Mouse (Mus musculus) heart, embryonic 14.5 days (tissue): ENCODE results near the gene Znhit2. TPM values are rescaled to one million over a fixed set of nuclear protein-coding genes. Genes with fewer than 3 reads are reported as not detected.
"Not testable (repeated sequence)": the region's sequence is repeated elsewhere in the genome, so short reads cannot be mapped to it uniquely, and the experiment has no call there.

Source experiments
- ATAC-seq: fragments of 200-750 bp; cut with Nextera tagmentation; 2 replicates; pipeline ENCODE4 v1.8.0; 2017; ENCODE audit warnings: low read depth, moderate TSS enrichment; ENCODE audit not compliant: insufficient number of reproducible peaks, insufficient read depth, low FRiP score
- H3K27ac ChIP-seq, 2 experiments: fragments of 200-500 bp in 1 of 2; fragments of 300-500 bp in 1 of 2; sonication (generic) in 1 of 2; replicated peaks in 1 of 2; 2 replicates each; pipeline ENCODE4 v1.5.1; 2012 to 2014; ENCODE audit warnings: low read depth in 2 of 2, low read length in 2 of 2, control low read depth in 1 of 2, mild to moderate bottlenecking in 1 of 2, mixed read lengths in 1 of 2; ENCODE audit not compliant: control insufficient read depth in 1 of 2, insufficient read depth in 1 of 2
- H3K27me3 ChIP-seq: fragments of 300-500 bp; sonication (generic); 2 replicates; pipeline ENCODE4 v1.6.1; 2014; ENCODE audit warnings: mild to moderate bottlenecking, low read length, control low read depth; ENCODE audit not compliant: control insufficient read depth, insufficient read depth
- H3K36me3 ChIP-seq: fragments of 300-500 bp; sonication (generic); 2 replicates; pipeline ENCODE4 v1.6.1; 2014; ENCODE audit warnings: mild to moderate bottlenecking, control low read depth, low read length, mixed read lengths; ENCODE audit not compliant: control insufficient read depth, insufficient read depth
- H3K4me1 ChIP-seq, 2 experiments: fragments of 200-500 bp in 1 of 2; fragments of 300-500 bp in 1 of 2; sonication (generic) in 1 of 2; 2 replicates each; pipeline ENCODE4 v1.6.1; 2012 to 2014; ENCODE audit warnings: low read length in 2 of 2, control low read depth in 1 of 2, mixed read lengths in 1 of 2; ENCODE audit not compliant: control insufficient read depth in 2 of 2, insufficient read depth in 2 of 2
- H3K4me2 ChIP-seq: fragments of 300-500 bp; sonication (generic); 2 replicates; pipeline ENCODE4 v1.6.1; 2014; ENCODE audit warnings: mild to moderate bottlenecking, low read length
- H3K4me3 ChIP-seq, 2 experiments: fragments of 200-500 bp in 1 of 2; fragments of 300-500 bp in 1 of 2; sonication (generic) in 1 of 2; 2 replicates each; pipeline ENCODE4 v1.5.1; 2012 to 2014; ENCODE audit warnings: low read length in 2 of 2, mild to moderate bottlenecking in 2 of 2, control low read depth in 1 of 2, low read depth in 1 of 2, moderate library complexity in 1 of 2; ENCODE audit not compliant: control insufficient read depth in 1 of 2, insufficient read depth in 1 of 2
- H3K9ac ChIP-seq: fragments of 300-500 bp; sonication (generic); 2 replicates; pipeline ENCODE4 v1.6.1; 2014; ENCODE audit warnings: mild to moderate bottlenecking, low read length
- H3K9me3 ChIP-seq: fragments of 300-500 bp; sonication (generic); 2 replicates; pipeline ENCODE4 v1.6.1; 2016; ENCODE audit warnings: low read length, control low read depth; ENCODE audit not compliant: control insufficient read depth
- WGBS: fragments of 180-500 bp; shearing (Covaris S2); extraction: QIAGEN DNeasy Blood & Tissue Kit; methylation state at CpG from one replicate; pipeline ENCODE4 v1.1.7; 2014; 5-methylcytosine and 5-hydroxymethylcytosine counted together
- polyA plus RNA-seq: library from polyadenylated mRNA; unstranded; fragments of >200 nt; fragmentation: Nextera tagmentation; extraction: Ambion mirVana; gene quantifications from 2 replicates; pipeline ENCODE4 v1.2.1, GENCODE M21; 2014

The Znhit2 gene
- polyA plus RNA-seq, 1 experiment from 2014 or later = 25.6 TPM

DNA sequence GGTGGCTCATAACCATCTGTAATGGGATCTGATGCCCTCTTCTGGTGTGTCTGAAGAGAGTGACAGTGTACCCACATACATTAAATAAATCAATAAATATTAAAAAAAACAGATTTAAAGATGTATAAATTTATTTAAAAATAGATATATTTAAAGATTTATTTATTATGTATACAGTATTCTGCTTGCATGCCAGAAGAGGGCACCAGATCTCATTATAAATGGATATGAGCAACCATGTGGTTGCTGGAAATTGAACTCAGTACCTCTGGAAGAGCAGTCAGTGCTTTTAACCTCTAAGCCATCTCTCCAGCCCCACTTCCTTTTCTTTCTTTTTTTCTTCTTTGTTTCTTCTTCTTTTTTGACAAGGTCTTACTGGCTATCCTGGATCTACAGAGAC is 21.0 kb upstream of the Znhit2 start:
- H3K27me3 ChIP-seq = no peaks in the 10 kb centered on the region
- no peak overlapping the region for H3K4me2 ChIP-seq
- H3K27ac ChIP-seq = no peak overlapping the region
- no peak overlapping the region for H3K4me3 ChIP-seq
- H3K9me3 ChIP-seq = no peaks in the 10 kb centered on the region
- no peaks in the 10 kb centered on the region for H3K36me3 ChIP-seq
- H3K4me1 ChIP-seq = peaks cover under 1% of the 10 kb centered on the region in 2 experiments; a peak in 1 of 4 replicates
- no peak overlapping the region for H3K9ac ChIP-seq
- no peak for ATAC-seq

DNA sequence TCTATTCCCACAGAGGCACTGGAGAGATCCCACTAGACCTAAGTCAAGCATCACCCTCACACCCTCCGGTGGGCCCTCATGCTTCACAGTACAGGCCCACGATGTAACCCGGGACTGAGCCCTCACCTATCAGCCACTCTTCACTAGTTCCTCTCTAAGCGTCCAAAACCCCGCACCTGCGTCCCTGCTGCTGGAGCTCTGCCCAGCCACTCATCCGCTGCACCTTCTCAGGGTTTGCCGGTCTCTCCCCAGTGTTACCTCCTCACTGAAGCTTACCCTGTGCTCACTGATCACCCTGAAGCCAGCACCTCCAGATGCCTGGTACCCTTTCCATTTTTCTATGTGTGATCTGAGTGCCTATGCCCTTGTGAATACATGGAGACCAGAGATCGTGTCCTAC is 18.7 kb upstream of the Znhit2 start:
- Histone ChIP-seq H3K4me3 (no peak overlapping the region), H3K4me2 (no peak overlapping the region), H3K36me3 (no peaks in the 10 kb centered on the region), H3K27me3 (no peaks in the 10 kb centered on the region), H3K27ac (no peak overlapping the region), H3K4me1 (peaks cover 2 to 9% of the 10 kb centered on the region in 2 experiments; a peak in 3 of 4 replicates), H3K9ac (no peak overlapping the region), H3K9me3 (no peaks in the 10 kb centered on the region)
- no peak for ATAC-seq
- WGBS = 76% methylated on average over 9 of the region's 9 CpGs

DNA sequence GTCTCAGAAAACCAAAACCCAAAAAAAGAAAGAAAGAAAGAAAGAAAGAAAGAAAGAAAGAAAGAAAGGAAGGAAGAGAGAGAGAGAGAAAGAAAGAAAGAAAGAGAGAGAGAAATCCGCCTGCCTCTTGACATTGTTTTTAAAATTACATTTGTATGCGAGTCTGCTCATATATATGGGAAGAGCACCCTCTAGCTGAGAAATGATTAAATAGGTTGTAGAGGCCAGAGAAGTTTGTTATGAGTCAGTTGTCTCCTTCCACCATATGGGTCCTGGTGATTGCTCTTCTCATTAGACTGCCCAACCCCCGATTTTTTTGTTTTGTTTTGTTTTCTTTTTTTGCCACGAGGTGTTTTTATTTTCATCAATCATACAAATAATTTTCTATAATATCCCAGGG is 16.9 kb upstream of the Znhit2 start:
- Histone ChIP-seq H3K4me1 (peaks cover 6 to 19% of the 10 kb centered on the region in 2 experiments; a peak in 3 of 4 replicates), H3K36me3 (peaks cover 11% of the 10 kb centered on the region)
- not testable (repeated sequence) for H3K9ac ChIP-seq, H3K27ac ChIP-seq, H3K9me3 ChIP-seq, H3K4me3 ChIP-seq, H3K27me3 ChIP-seq, ATAC-seq, H3K4me2 ChIP-seq
- 53% methylated on average over 4 of the region's 4 CpGs for WGBS

DNA sequence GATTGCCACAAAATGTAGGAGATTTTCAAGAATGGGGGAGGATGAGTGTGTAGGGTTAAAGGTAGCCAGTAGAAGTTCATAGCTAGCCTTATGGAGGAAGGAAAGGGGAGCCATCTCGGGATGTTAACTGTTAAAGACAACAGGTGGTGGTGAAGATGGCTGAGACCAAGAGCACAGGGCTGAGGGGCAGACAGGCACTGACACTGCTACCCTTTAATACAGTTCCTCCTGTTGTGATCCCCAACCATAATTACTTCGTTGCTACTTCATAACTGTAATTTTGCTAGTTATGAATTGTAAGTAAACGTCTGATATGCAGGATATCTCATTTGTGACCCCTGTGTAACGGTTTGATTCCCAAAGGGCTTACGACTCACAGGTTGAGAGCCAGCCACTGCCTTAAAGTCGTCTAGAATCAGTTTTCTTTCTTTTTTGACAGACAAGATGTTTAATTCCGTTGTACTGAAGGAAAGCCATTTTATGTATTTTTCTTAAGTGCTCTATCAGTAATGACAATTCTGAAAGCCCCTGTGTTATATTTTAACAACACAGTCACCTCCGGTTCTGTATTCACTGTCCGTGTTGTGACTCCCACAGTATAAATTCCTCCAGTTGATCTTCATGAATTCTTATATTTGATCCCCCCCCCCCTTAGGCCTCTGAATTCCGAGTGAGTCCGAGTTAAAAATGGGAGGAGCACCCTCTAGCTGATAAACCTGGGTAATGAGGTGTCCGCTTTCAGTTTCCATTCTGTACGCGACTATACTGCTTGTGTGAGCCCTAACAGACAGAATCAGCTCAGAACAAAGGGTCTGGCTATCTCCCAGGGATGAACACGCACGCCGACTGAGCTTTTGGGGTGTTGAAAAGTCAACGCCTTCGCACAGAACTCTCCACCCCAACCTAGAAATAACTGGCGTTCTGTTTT is 15.4 kb upstream of the Znhit2 start:
- peaks cover 26% of the 10 kb centered on the region for H3K36me3 ChIP-seq
- H3K9me3 ChIP-seq = no peaks in the 10 kb centered on the region
- WGBS = 14% methylated on average over 20 of the region's 20 CpGs
- peak overlapping the region; percentile 89 for H3K4me2 ChIP-seq
- peaks cover 6 to 19% of the 10 kb centered on the region in 2 experiments; a peak in 3 of 4 replicates for H3K4me1 ChIP-seq
- ATAC-seq = peak; percentile 25; the same call in 1 of the 2 replicates
- peak overlapping the region; percentile 91 for H3K9ac ChIP-seq
- H3K27ac ChIP-seq = peak overlapping the region; percentile 89 to 99
- H3K27me3 ChIP-seq = no peaks in the 10 kb centered on the region
- peak overlapping the region; percentile 88 to 90 for H3K4me3 ChIP-seq

DNA sequence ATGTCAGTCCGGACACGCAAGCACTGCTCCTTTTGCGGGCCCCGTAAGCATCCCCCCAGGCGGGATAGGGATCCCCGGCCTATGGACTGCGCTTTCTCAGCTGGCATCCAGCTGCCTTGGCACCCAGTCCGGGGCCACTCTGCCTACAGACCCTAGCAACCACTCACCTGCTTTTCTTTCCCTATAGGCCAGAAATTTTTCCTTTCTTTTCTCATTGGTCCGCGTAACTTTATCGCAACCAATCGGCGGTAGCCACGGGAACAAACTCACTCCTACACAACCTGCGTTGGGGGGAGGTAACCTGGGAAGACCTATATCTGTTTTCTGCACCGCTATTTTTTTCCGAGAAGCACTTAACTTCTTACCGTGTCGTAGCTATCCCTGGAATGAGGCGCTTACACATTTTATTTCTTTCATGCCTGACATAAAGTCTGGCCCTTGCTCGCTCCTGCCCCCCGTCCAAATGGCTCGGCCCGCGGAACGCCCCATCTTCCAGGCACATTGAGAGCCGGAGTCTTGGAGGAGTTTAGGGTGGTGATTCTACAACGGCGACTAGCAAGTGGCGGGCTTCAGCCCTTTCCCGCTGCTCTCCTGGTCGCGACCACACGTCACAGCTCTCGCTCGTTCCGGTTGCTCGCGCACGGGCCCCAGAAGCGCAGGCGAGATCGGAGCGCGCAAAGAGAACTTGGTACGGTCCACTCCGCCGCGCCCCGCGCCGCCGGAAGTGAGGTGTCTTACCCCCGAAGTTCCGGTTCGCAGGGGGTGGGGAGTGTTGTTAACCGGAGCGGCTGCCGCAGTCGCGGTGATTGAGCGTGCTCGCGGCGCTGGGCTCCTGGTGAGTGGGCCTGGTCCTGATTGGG is 14.5 kb upstream of the Znhit2 start, which contains the start of gene Syvn1:
Syvn1 (plus strand) TSS at position 283 of the 860 bp plus-strand sequence.
- no peaks in the 10 kb centered on the region for H3K27me3 ChIP-seq
- peak within 1 kb of the TSS; percentile 91 for H3K9ac ChIP-seq
- under 1% methylated on average over 65 of the region's 65 CpGs for WGBS
- H3K27ac ChIP-seq = peak within 1 kb of the TSS; percentile 99
- H3K9me3 ChIP-seq = no peaks in the 10 kb centered on the region
- ATAC-seq = peak; percentile 82
- peak within 1 kb of the TSS; percentile 88 to 90 for H3K4me3 ChIP-seq
- H3K4me1 ChIP-seq = peaks cover 6 to 19% of the 10 kb centered on the region in 2 experiments; a peak in 3 of 4 replicates
- peaks cover 35% of the 10 kb centered on the region for H3K36me3 ChIP-seq
- peak within 1 kb of the TSS; percentile 89 for H3K4me2 ChIP-seq

DNA sequence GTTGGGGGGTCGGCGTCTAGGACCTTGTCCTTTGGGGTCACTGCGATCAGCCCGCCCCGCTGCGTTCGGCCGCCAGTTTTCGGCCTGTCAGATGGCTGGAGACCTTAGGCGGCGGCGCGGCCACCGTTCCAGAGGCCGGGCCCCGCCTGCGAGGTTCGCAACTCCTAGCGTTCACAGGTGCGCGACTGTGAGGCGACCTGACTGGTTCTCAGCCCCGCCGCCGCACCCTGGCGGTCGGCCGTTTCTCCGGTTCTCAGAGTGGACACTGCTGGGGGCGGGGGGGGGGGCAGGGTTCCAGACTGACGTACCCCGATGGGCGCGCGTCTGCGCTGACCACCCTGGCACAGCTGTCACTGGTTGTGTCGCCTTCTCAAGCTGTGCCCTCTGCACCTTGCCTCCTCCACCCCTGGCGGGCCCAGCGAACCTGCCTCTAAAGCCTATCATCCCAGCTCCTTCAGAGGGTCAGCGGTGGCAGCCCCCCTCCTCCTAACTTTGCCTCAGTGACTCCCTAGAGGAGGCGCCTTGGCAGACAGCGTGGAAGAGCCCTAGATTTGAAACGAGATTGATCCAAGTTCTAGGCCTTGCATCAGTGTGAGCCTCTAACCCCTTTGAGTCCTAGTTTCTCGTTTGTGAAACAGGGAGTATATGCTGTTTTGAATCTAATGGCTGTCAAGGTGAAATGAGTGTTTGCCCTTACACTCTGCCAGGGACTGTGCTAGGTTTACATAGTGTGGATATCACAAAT is 13.7 kb upstream of the Znhit2 start:
- WGBS = 2% methylated on average over 44 of the region's 44 CpGs
- peak overlapping the region; percentile 99 for H3K27ac ChIP-seq
- H3K36me3 ChIP-seq = peaks cover 43% of the 10 kb centered on the region
- H3K9ac ChIP-seq = peak overlapping the region; percentile 91
- peak; percentile 5 for ATAC-seq
- H3K27me3 ChIP-seq = no peaks in the 10 kb centered on the region
- H3K4me1 ChIP-seq = peaks cover 6 to 19% of the 10 kb centered on the region in 2 experiments; a peak in 3 of 4 replicates
- H3K4me3 ChIP-seq = peak overlapping the region; percentile 88 to 90
- H3K9me3 ChIP-seq = no peaks in the 10 kb centered on the region
- peak overlapping the region; percentile 89 for H3K4me2 ChIP-seq

DNA sequence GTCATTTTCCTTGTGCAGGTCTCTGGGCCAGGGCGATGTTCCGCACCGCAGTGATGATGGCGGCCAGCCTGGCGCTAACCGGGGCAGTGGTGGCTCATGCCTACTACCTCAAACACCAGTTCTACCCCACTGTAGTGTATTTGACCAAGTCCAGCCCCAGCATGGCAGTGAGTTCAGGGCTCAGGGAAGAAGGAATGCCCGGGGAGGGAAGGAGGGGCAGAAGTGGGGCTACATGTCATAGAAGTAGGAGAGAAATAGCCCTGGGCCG is 13.2 kb upstream of the Znhit2 start:
- WGBS = 80% methylated on average over 8 of the region's 8 CpGs

More for the DNA sequence above, 13.2 kb upstream of the Znhit2 start:
- H3K27me3 ChIP-seq = no peaks in the 10 kb centered on the region
- no peak overlapping the region; a peak in 1 of 4 replicates for H3K27ac ChIP-seq
- H3K4me2 ChIP-seq = peak overlapping the region; percentile 89
- peak overlapping the region; percentile 91 for H3K9ac ChIP-seq
- H3K36me3 ChIP-seq = peaks cover 48% of the 10 kb centered on the region
- peak overlapping the region; percentile 88 to 90 for H3K4me3 ChIP-seq
- H3K9me3 ChIP-seq = no peaks in the 10 kb centered on the region
- ATAC-seq = no peak
- H3K4me1 ChIP-seq = peaks cover 6 to 19% of the 10 kb centered on the region in 2 experiments; a peak in 3 of 4 replicates
